Mouse (Mus musculus): Measurements from ENCODE around the gene Kcnv2. TPM values are rescaled to one million over a fixed set of nuclear protein-coding genes. Genes with fewer than 3 reads are reported as not detected.

Gene Kcnv2
- not detected in 2 replicates for polyA plus RNA-seq (2021; fragmentation: Nextera tagmentation)
- long read RNA-seq, experiment 1 = 0 reads
- long read RNA-seq, experiment 2 = 0 reads

DNA sequence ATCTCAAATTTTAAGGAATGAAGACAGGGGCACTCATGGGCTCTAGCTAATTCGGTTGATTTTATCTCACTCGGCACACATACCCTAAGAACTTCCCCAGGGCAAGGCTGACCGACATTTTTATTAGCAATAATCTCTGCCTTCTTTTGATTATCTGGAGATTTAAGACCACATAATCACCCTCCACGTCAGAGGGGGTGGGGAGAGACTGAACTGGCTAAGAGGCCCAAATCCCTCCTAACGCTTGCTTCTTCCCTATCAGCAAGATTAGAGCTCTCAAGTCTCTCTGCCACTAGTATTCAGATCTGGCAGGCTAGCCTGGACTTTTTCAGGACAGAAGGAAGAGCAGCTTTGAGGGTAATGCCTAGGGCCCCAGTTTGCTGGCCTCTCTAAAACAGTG is at the start of gene Kcnv2:
Kcnv2 (plus strand) TSS at position 308 of the 400 bp plus-strand sequence.

Other genes starting within 250 kb of the Kcnv2 start
- gene Vldlr, start 106.1 kb upstream of the Kcnv2 start, polyA plus RNA-seq (2021; fragmentation: Nextera tagmentation) = 12.0 and 18.5 TPM in 2 replicates
- 28.5 and 33.5 TPM in 2 replicates for gene Pum3, start 107.2 kb downstream of the Kcnv2 start, polyA plus RNA-seq (2021; fragmentation: Nextera tagmentation)